Mouse (Mus musculus) MEL (cell line): Measurements from ENCODE around the gene Ankrd13c. TPM values are rescaled to one million over a fixed set of nuclear protein-coding genes. Genes with fewer than 3 reads are reported as not detected.

ENCODE experiments used
- DNase-seq: peaks from one replicate; pipeline ENCODE4 v3.0.0; 2011; ENCODE audit warnings: low read depth, low spot score
- H3K27ac ChIP-seq: 2 replicates; pipeline ENCODE4 v1.5.1; 2012; ENCODE audit warnings: low read depth, mild to moderate bottlenecking, control low read depth, low read length, moderate library complexity; ENCODE audit not compliant: control insufficient read depth
- H3K27me3 ChIP-seq, 2 experiments: fragments of 150-350 bp in 1 of 2; sonication (generic) in 1 of 2; 2 replicates each; pipeline ENCODE4 v1.6.1; 2012; ENCODE audit warnings: low read length in 2 of 2, mild to moderate bottlenecking in 2 of 2, improper control_type of control experiment in 1 of 2, moderate library complexity in 1 of 2; ENCODE audit not compliant: insufficient read depth in 2 of 2, control insufficient read depth in 1 of 2
- H3K36me3 ChIP-seq, 2 experiments: 2 replicates each; pipeline ENCODE4 v1.6.1; 2012 to 2014; ENCODE audit warnings: low read length in 2 of 2, improper control_type of control experiment in 1 of 2, inconsistent platforms in 1 of 2, mild to moderate bottlenecking in 1 of 2; ENCODE audit not compliant: insufficient read depth in 2 of 2, control insufficient read depth in 1 of 2
- H3K4me1 ChIP-seq, 2 experiments: fragments of 150-350 bp in 1 of 2; sonication (generic) in 1 of 2; 2 replicates each; pipeline ENCODE4 v1.6.1; 2012; ENCODE audit warnings: low read length in 2 of 2, improper control_type of control experiment in 1 of 2, mild to moderate bottlenecking in 1 of 2; ENCODE audit not compliant: insufficient read depth in 2 of 2, control insufficient read depth in 1 of 2
- H3K4me3 ChIP-seq, 2 experiments: fragments of 150-350 bp in 1 of 2; sonication (generic) in 1 of 2; 2 replicates each; pipeline ENCODE4 v1.5.1; 2012; ENCODE audit warnings: low read depth in 2 of 2, low read length in 2 of 2, mild to moderate bottlenecking in 2 of 2, moderate library complexity in 2 of 2, control low read depth in 1 of 2, improper control_type of control experiment in 1 of 2; ENCODE audit not compliant: control insufficient read depth in 1 of 2, insufficient read depth in 1 of 2
- H3K79me2 ChIP-seq: 2 replicates; pipeline ENCODE4 v1.6.1; 2012; ENCODE audit warnings: mild to moderate bottlenecking, low read length, moderate library complexity; ENCODE audit not compliant: control insufficient read depth, poor library complexity, insufficient read depth
- H3K9ac ChIP-seq: 2 replicates; pipeline ENCODE4 v1.6.1; 2012; ENCODE audit warnings: low read depth, mild to moderate bottlenecking, control low read depth, low read length, moderate library complexity; ENCODE audit not compliant: control insufficient read depth, poor library complexity, severe bottlenecking
- H3K9me3 ChIP-seq: fragments of 150-350 bp; sonication (generic); replicated peaks from 2 replicates; pipeline ENCODE4 v1.6.1; 2012; ENCODE audit warnings: mild to moderate bottlenecking, low read length, improper control_type of control experiment, moderate library complexity; ENCODE audit not compliant: insufficient read depth
- BHLHE40 ChIP-seq: IDR thresholded peaks from 2 replicates; pipeline ENCODE4 v1.6.1; 2012; ENCODE audit warnings: low read depth, mild to moderate bottlenecking, inconsistent platforms, low read length, improper control_type of control experiment, borderline replicate concordance
- CTCF ChIP-seq, 3 experiments: IDR thresholded peaks in 2 of 3; conservative IDR thresholded peaks in 1 of 3; 2 replicates each; pipeline ENCODE4 v1.5.1; 2011 to 2012; ENCODE audit warnings: low read length in 3 of 3, low read depth in 2 of 3, mild to moderate bottlenecking in 2 of 3, improper control_type of control experiment in 1 of 3, inconsistent platforms in 1 of 3, mixed read lengths in 1 of 3, moderate library complexity in 1 of 3; ENCODE audit not compliant: control insufficient read depth in 1 of 3, insufficient read depth in 1 of 3, poor library complexity in 1 of 3, severe bottlenecking in 1 of 3
- ELF1 ChIP-seq: IDR thresholded peaks from 2 replicates; pipeline ENCODE4 v1.6.1; 2014; ENCODE audit warnings: low read depth, mild to moderate bottlenecking, inconsistent platforms, low read length, improper control_type of control experiment, moderate library complexity
- EP300 ChIP-seq, 2 experiments: IDR thresholded peaks; 2 replicates each; pipeline ENCODE4 v1.6.1; 2011; ENCODE audit warnings: improper control_type of control experiment in 2 of 2, low read length in 2 of 2, low read depth in 1 of 2, mild to moderate bottlenecking in 1 of 2
- ETS1 ChIP-seq: IDR thresholded peaks from 2 replicates; pipeline ENCODE4 v1.6.1; 2012; ENCODE audit warnings: low read depth, mild to moderate bottlenecking, inconsistent platforms, low read length, improper control_type of control experiment, moderate library complexity
- GABPA ChIP-seq: IDR thresholded peaks from 2 replicates; pipeline ENCODE4 v1.6.1; 2012; ENCODE audit warnings: low read depth, mild to moderate bottlenecking, inconsistent platforms, low read length, improper control_type of control experiment, moderate library complexity
- GATA1 ChIP-seq: IDR thresholded peaks from 2 replicates; pipeline ENCODE4 v1.6.1; 2011; ENCODE audit warnings: low read depth, low read length, improper control_type of control experiment
- HCFC1 ChIP-seq: IDR thresholded peaks from 2 replicates; pipeline ENCODE4 v1.6.1; 2012; ENCODE audit warnings: low read depth, mild to moderate bottlenecking, inconsistent platforms, low read length, improper control_type of control experiment, moderate library complexity
- JUND ChIP-seq: IDR thresholded peaks from 2 replicates; pipeline ENCODE4 v1.6.1; 2011; ENCODE audit warnings: low read depth, mild to moderate bottlenecking, improper control_type of control experiment, low read length
- MAFK ChIP-seq: IDR thresholded peaks from 2 replicates; pipeline ENCODE4 v1.6.1; 2011; ENCODE audit warnings: low read depth, mild to moderate bottlenecking, low read length, improper control_type of control experiment, borderline replicate concordance
- MEF2A ChIP-seq: IDR thresholded peaks from 2 replicates; pipeline ENCODE4 v1.6.1; 2014; ENCODE audit warnings: low read depth, mild to moderate bottlenecking, inconsistent platforms, low read length, improper control_type of control experiment; ENCODE audit not compliant: poor library complexity, insufficient replicate concordance, severe bottlenecking; ENCODE audit errors: extremely low read depth
- MXI1 ChIP-seq: IDR thresholded peaks from 2 replicates; pipeline ENCODE4 v1.6.1; 2011; ENCODE audit warnings: mild to moderate bottlenecking, low read depth, low read length, improper control_type of control experiment
- MYB ChIP-seq: IDR thresholded peaks from 2 replicates; pipeline ENCODE4 v1.6.1; 2011; ENCODE audit warnings: mild to moderate bottlenecking, low read depth, low read length, improper control_type of control experiment
- MYC ChIP-seq: IDR thresholded peaks from 2 replicates; pipeline ENCODE4 v1.6.1; 2011; ENCODE audit warnings: low read depth, mild to moderate bottlenecking, low read length, improper control_type of control experiment, moderate library complexity
- POLR2A ChIP-seq, 2 experiments: IDR thresholded peaks; 2 replicates each; pipeline ENCODE4 v1.6.1; 2011 to 2012; ENCODE audit warnings: low read length in 2 of 2, mild to moderate bottlenecking in 2 of 2, control low read depth in 1 of 2, improper control_type of control experiment in 1 of 2, low read depth in 1 of 2, moderate library complexity in 1 of 2; ENCODE audit not compliant: control insufficient read depth in 1 of 2, insufficient read depth in 1 of 2, poor library complexity in 1 of 2
- POLR2AphosphoS2 ChIP-seq: IDR thresholded peaks from 2 replicates; pipeline ENCODE4 v1.6.1; 2011; ENCODE audit warnings: low read length, improper control_type of control experiment
- RAD21 ChIP-seq: IDR thresholded peaks from 2 replicates; pipeline ENCODE4 v1.6.1; 2011; ENCODE audit warnings: mild to moderate bottlenecking, low read depth, low read length, improper control_type of control experiment
- RCOR1 ChIP-seq: IDR thresholded peaks from 2 replicates; pipeline ENCODE4 v1.6.1; 2012; ENCODE audit warnings: low read depth, mild to moderate bottlenecking, inconsistent platforms, low read length, improper control_type of control experiment
- SIN3A ChIP-seq: IDR thresholded peaks from 2 replicates; pipeline ENCODE4 v1.6.1; 2012; ENCODE audit warnings: low read length, improper control_type of control experiment, inconsistent platforms
- SMC3 ChIP-seq: IDR thresholded peaks from 2 replicates; pipeline ENCODE4 v1.6.1; 2011; ENCODE audit warnings: low read depth, low read length, improper control_type of control experiment
- TCF12 ChIP-seq: IDR thresholded peaks from 2 replicates; pipeline ENCODE4 v1.6.1; 2014; ENCODE audit warnings: low read depth, mild to moderate bottlenecking, inconsistent platforms, low read length, improper control_type of control experiment, moderate library complexity
- ZC3H11A ChIP-seq: IDR thresholded peaks from 2 replicates; pipeline ENCODE4 v1.6.1; 2012; ENCODE audit warnings: low read depth, mild to moderate bottlenecking, inconsistent platforms, low read length, improper control_type of control experiment
- ZNF384 ChIP-seq: IDR thresholded peaks from 2 replicates; pipeline ENCODE4 v1.6.1; 2012; ENCODE audit warnings: low read depth, mild to moderate bottlenecking, inconsistent platforms, low read length, improper control_type of control experiment
- polyA plus RNA-seq, 2 experiments: library from polyadenylated mRNA; stranded (reverse) in 1 of 2; unstranded in 1 of 2; fragments of >175 nt in 1 of 2; fragments of >200 nt in 1 of 2; gene quantifications; 2 replicates each; pipeline versions ENCODE4 v1.2.1 to v1.2.4; 2012; ENCODE audit warnings: low replicate concordance in 2 of 2, low read depth in 1 of 2; ENCODE audit not compliant: insufficient read length in 2 of 2, insufficient read depth in 1 of 2, missing spikeins in 1 of 2
- total RNA-seq: library from RNA; depleted of rRNA; stranded (reverse); fragments of 300-350 nt; gene quantifications from 2 replicates; pipeline ENCODE4 v1.2.3, GENCODE M21; 2012

Gene Ankrd13c
- total and polyA plus RNA-seq, 3 experiments = 16.3 to 31.8 TPM; not detected in 1

GRCm38 (mm10) chr3:157928731-157929130, 18.3 kb upstream of the Ankrd13c start:
- H3K36me3 ChIP-seq = peaks cover 0 to 5% of the 10 kb centered on the region in 2 experiments; a peak in 2 of 4 replicates
- no peak for DNase-seq
- H3K4me1 ChIP-seq = peaks cover 0 to 4% of the 10 kb centered on the region in 2 experiments; a peak in 2 of 4 replicates
- TF ChIP-seq ZNF384 = no peak
- TF ChIP-seq MAFK = no peak
- no peak for TF ChIP-seq RAD21
- TF ChIP-seq SIN3A = no peak
- no peak for TF ChIP-seq ELF1
- no peak for TF ChIP-seq GABPA
- H3K27ac ChIP-seq = no peak overlapping the region
- no peak overlapping the region for H3K9ac ChIP-seq
- no peak overlapping the region for H3K4me3 ChIP-seq
- no peaks in the 10 kb centered on the region for H3K9me3 ChIP-seq
- H3K79me2 ChIP-seq = no peaks in the 10 kb centered on the region; the same call in 1 of the 2 replicates
- H3K27me3 ChIP-seq = peaks cover 3 to 9% of the 10 kb centered on the region in 2 experiments; a peak in 3 of 4 replicates

GRCm38 (mm10) chr3:157929417-157929816, 17.6 kb upstream of the Ankrd13c start:
- Histone ChIP-seq H3K4me1 (peaks cover 0 to 4% of the 10 kb centered on the region in 2 experiments; a peak in 2 of 4 replicates), H3K27ac (no peak overlapping the region), H3K36me3 (peaks cover 0 to 3% of the 10 kb centered on the region in 2 experiments; a peak in 1 of 4 replicates), H3K9ac (no peak overlapping the region), H3K79me2 (no peaks in the 10 kb centered on the region; the same call in 1 of the 2 replicates), H3K4me3 (no peak overlapping the region), H3K9me3 (no peaks in the 10 kb centered on the region), H3K27me3 (peaks cover 3 to 9% of the 10 kb centered on the region in 2 experiments; a peak in 3 of 4 replicates)
- DNase-seq = no peak
- TF ChIP-seq ZNF384 = no peak
- no peak for TF ChIP-seq POLR2A (IDR thresholded peaks at IDR 0.05; ENCODE audit: control insufficient read depth in 1 of 2, insufficient read depth in 1 of 2, low read depth in 1 of 2, low read length in 2 of 2, poor library complexity in 1 of 2)
- TF ChIP-seq JUND = no peak
- no peak for TF ChIP-seq MAFK
- TF ChIP-seq TCF12 = no peak
- TF ChIP-seq POLR2AphosphoS2 = no peak
- no peak for TF ChIP-seq CTCF (IDR thresholded peaks at IDR 0.05 in 2 of 3, conservative IDR thresholded peaks at IDR 0.05 in 1 of 3; ENCODE audit: control insufficient read depth in 1 of 3, insufficient read depth in 1 of 3, low read depth in 2 of 3, low read length in 3 of 3, poor library complexity in 1 of 3, severe bottlenecking in 1 of 3)
- TF ChIP-seq RCOR1 = no peak
- TF ChIP-seq RAD21 = no peak
- no peak for TF ChIP-seq MYC
- TF ChIP-seq MEF2A = no peak
- no peak for TF ChIP-seq MXI1
- TF ChIP-seq ETS1 = no peak
- no peak for TF ChIP-seq EP300 (IDR thresholded peaks at IDR 0.05; ENCODE audit: low read depth in 1 of 2, low read length in 2 of 2)
- TF ChIP-seq SMC3 = no peak
- TF ChIP-seq BHLHE40 = no peak
- no peak for TF ChIP-seq HCFC1
- no peak for TF ChIP-seq GATA1
- TF ChIP-seq ZC3H11A = no peak
- TF ChIP-seq MYB = no peak
